Mouse (Mus musculus): ENCODE results near the gene Fxyd3. TPM values are rescaled to one million over a fixed set of nuclear protein-coding genes. Genes with fewer than 3 reads are reported as not detected.

Gene Fxyd3
- polyA plus RNA-seq, 1 experiment from 2014 or later = 0.43 TPM

GRCm38 (mm10) chr7:31089721-31090120 is 13.2 kb upstream of the Fxyd3 start:
- no peaks in the 10 kb centered on the region for H3K27me3 ChIP-seq (replicated peaks; ENCODE audit: control insufficient read depth, insufficient read depth, low read length)
- no peak overlapping the region for H3K4me3 ChIP-seq (ENCODE audit: low read length)
- no peaks in the 10 kb centered on the region for H3K36me3 ChIP-seq (ENCODE audit: control insufficient read depth, insufficient read depth, low read length)
- no peak overlapping the region for H3K9ac ChIP-seq (ENCODE audit: low read depth, low read length)
- H3K9me3 ChIP-seq (ENCODE audit: control insufficient read depth, low read length) = no peaks in the 10 kb centered on the region
- no peak overlapping the region for H3K4me2 ChIP-seq (ENCODE audit: low read length)
- peaks cover 3% of the 10 kb centered on the region; the same call in 1 of the 2 replicates for H3K4me1 ChIP-seq (ENCODE audit: control insufficient read depth, insufficient read depth, low read depth, low read length)
- no peak for ATAC-seq
- no peak overlapping the region for H3K27ac ChIP-seq (ENCODE audit: low read depth, low read length)
- WGBS = 87% methylated on average over 2 of the region's 2 CpGs

- Histone ChIP-seq H3K36me3 (ENCODE audit: control insufficient read depth, insufficient read depth, low read length) (no peaks in the 10 kb centered on the region), H3K9me3 (ENCODE audit: control insufficient read depth, low read length) (no peaks in the 10 kb centered on the region), H3K27me3 (replicated peaks; ENCODE audit: control insufficient read depth, insufficient read depth, low read length) (no peaks in the 10 kb centered on the region), H3K4me3 (ENCODE audit: low read length) (no peak overlapping the region), H3K4me2 (ENCODE audit: low read length) (no peak overlapping the region), H3K9ac (ENCODE audit: low read depth, low read length) (no peak overlapping the region), H3K27ac (ENCODE audit: low read depth, low read length) (no peak overlapping the region), H3K4me1 (ENCODE audit: control insufficient read depth, insufficient read depth, low read depth, low read length) (peaks cover 4% of the 10 kb centered on the region; the same call in 1 of the 2 replicates)
- no peak for ATAC-seq
- 71% methylated on average over 3 of the region's 3 CpGs for WGBS
Observed at GRCm38 (mm10) chr7:31088206-31088605, 11.7 kb upstream of the Fxyd3 start.

GRCm38 (mm10) chr7:31087262-31087661 is 10.8 kb upstream of the Fxyd3 start:
- no peak overlapping the region for H3K9ac ChIP-seq (ENCODE audit: low read depth, low read length)
- WGBS = 75% methylated on average over 2 of the region's 2 CpGs
- H3K4me2 ChIP-seq (ENCODE audit: low read length) = no peak overlapping the region
- H3K36me3 ChIP-seq (ENCODE audit: control insufficient read depth, insufficient read depth, low read length) = no peaks in the 10 kb centered on the region
- no peak for ATAC-seq
- H3K9me3 ChIP-seq (ENCODE audit: control insufficient read depth, low read length) = no peaks in the 10 kb centered on the region
- H3K4me3 ChIP-seq (ENCODE audit: low read length) = no peak overlapping the region
- H3K4me1 ChIP-seq (ENCODE audit: control insufficient read depth, insufficient read depth, low read depth, low read length) = peaks cover 4% of the 10 kb centered on the region
- no peaks in the 10 kb centered on the region for H3K27me3 ChIP-seq (replicated peaks; ENCODE audit: control insufficient read depth, insufficient read depth, low read length)
- H3K27ac ChIP-seq (ENCODE audit: low read depth, low read length) = no peak overlapping the region

DNA sequence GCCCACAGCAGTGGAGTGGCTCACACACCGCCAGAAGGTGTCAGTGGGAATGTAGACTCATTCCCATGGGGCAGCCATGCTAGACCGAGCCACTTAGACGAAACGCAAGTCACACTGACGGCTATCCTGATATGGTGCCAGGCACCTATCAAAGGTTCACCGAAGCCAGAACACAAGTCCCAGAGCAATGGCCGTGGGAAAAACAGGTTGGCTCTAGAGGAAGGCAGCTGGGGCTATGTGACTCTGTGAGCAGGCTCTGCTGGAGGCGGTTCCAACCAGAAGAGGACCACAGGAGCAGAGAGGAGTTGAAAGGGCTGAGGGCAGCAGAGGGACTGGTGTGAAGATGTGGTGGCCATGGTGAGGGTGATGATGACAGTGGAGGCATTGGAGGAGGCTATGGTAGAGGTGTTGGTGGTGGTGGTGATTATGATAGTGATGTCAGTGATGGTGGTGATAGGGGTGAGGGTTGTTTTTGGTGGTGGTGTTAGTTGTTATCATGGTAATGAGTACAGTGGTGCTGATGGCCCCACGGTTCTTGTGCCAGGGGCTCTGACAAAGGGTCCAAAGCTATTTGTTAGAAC is 9.8 kb upstream of the Fxyd3 start:
- WGBS = 89% methylated on average over 9 of the region's 9 CpGs
- H3K27ac ChIP-seq (ENCODE audit: low read depth, low read length) = no peak overlapping the region

DNA sequence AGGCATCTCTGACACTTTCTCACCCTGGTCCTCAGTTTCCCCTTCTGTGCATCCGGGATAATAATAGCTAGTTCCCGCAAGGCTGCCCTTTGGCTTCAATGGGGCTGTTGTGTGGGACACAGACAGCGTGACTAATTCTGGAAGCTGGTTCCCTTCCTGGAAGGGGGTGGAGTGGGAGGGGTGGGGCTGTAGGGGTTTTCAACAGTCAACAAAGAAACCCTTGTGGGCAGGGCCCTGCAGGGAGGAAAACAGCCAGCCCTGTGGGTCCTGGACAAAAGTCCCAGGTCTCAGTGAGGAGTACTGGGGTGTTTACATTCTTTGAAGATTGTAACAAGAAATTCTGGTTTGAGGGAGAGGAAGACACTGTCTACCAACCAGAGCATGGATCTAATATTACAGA is 8.7 kb upstream of the Fxyd3 start:
- Histone ChIP-seq H3K4me1 (ENCODE audit: control insufficient read depth, insufficient read depth, low read depth, low read length) (peaks cover 4% of the 10 kb centered on the region), H3K9ac (ENCODE audit: low read depth, low read length) (no peak overlapping the region), H3K27ac (ENCODE audit: low read depth, low read length) (no peak overlapping the region; the same call in 1 of the 2 replicates), H3K4me2 (ENCODE audit: low read length) (no peak overlapping the region), H3K27me3 (replicated peaks; ENCODE audit: control insufficient read depth, insufficient read depth, low read length) (no peaks in the 10 kb centered on the region), H3K36me3 (ENCODE audit: control insufficient read depth, insufficient read depth, low read length) (no peaks in the 10 kb centered on the region), H3K4me3 (ENCODE audit: low read length) (no peak overlapping the region), H3K9me3 (ENCODE audit: control insufficient read depth, low read length) (no peaks in the 10 kb centered on the region)
- 11% methylated on average over 3 of the region's 3 CpGs for whole genome bisulfite sequencing
- ATAC-seq = no peak

More for the DNA sequence above, 9.8 kb upstream of the Fxyd3 start:
- Histone ChIP-seq H3K9me3 (ENCODE audit: control insufficient read depth, low read length) (no peaks in the 10 kb centered on the region), H3K36me3 (ENCODE audit: control insufficient read depth, insufficient read depth, low read length) (no peaks in the 10 kb centered on the region), H3K4me3 (ENCODE audit: low read length) (no peak overlapping the region), H3K4me2 (ENCODE audit: low read length) (no peak overlapping the region), H3K4me1 (ENCODE audit: control insufficient read depth, insufficient read depth, low read depth, low read length) (peaks cover 4% of the 10 kb centered on the region), H3K27me3 (replicated peaks; ENCODE audit: control insufficient read depth, insufficient read depth, low read length) (no peaks in the 10 kb centered on the region), H3K9ac (ENCODE audit: low read depth, low read length) (no peak overlapping the region)
- no peak for ATAC-seq

GRCm38 (mm10) chr7:31084140-31084539 is 7.6 kb upstream of the Fxyd3 start:
- no peaks in the 10 kb centered on the region for H3K9me3 ChIP-seq (ENCODE audit: control insufficient read depth, low read length)
- H3K9ac ChIP-seq (ENCODE audit: low read depth, low read length) = no peak overlapping the region
- ATAC-seq = no peak
- WGBS = 54% methylated on average over 9 of the region's 9 CpGs
- no peak overlapping the region for H3K4me3 ChIP-seq (ENCODE audit: low read length)
- peaks cover 4% of the 10 kb centered on the region for H3K4me1 ChIP-seq (ENCODE audit: control insufficient read depth, insufficient read depth, low read depth, low read length)
- H3K36me3 ChIP-seq (ENCODE audit: control insufficient read depth, insufficient read depth, low read length) = no peaks in the 10 kb centered on the region
- no peak overlapping the region for H3K4me2 ChIP-seq (ENCODE audit: low read length)
- H3K27me3 ChIP-seq (replicated peaks; ENCODE audit: control insufficient read depth, insufficient read depth, low read length) = no peaks in the 10 kb centered on the region
- H3K27ac ChIP-seq (ENCODE audit: low read depth, low read length) = no peak overlapping the region

GRCm38 (mm10) chr7:31082831-31083588 is 6.5 kb upstream of the Fxyd3 start:
- Histone ChIP-seq H3K4me2 (ENCODE audit: low read length) (no peak overlapping the region), H3K9ac (ENCODE audit: low read depth, low read length) (0 out of 2 replicates have a peak overlapping the region, but pooled peaks have one; percentile 13), H3K4me3 (ENCODE audit: low read length) (no peak overlapping the region), H3K36me3 (ENCODE audit: control insufficient read depth, insufficient read depth, low read length) (no peaks in the 10 kb centered on the region), H3K27ac (ENCODE audit: low read depth, low read length) (no peak overlapping the region; the same call in 1 of the 2 replicates), H3K4me1 (ENCODE audit: control insufficient read depth, insufficient read depth, low read depth, low read length) (peaks cover 4% of the 10 kb centered on the region), H3K9me3 (ENCODE audit: control insufficient read depth, low read length) (no peaks in the 10 kb centered on the region), H3K27me3 (replicated peaks; ENCODE audit: control insufficient read depth, insufficient read depth, low read length) (no peaks in the 10 kb centered on the region)
- 57% methylated on average over 14 of the region's 14 CpGs for WGBS
- 0 out of 2 replicates have a peak, but pooled peaks have one; percentile 15 for ATAC-seq

- Histone ChIP-seq H3K9me3 (ENCODE audit: control insufficient read depth, low read length) (no peaks in the 10 kb centered on the region), H3K27ac (ENCODE audit: low read depth, low read length) (no peak overlapping the region), H3K4me1 (ENCODE audit: control insufficient read depth, insufficient read depth, low read depth, low read length) (peaks cover 4% of the 10 kb centered on the region), H3K4me2 (ENCODE audit: low read length) (no peak overlapping the region), H3K27me3 (replicated peaks; ENCODE audit: control insufficient read depth, insufficient read depth, low read length) (no peaks in the 10 kb centered on the region), H3K9ac (ENCODE audit: low read depth, low read length) (no peak overlapping the region), H3K36me3 (ENCODE audit: control insufficient read depth, insufficient read depth, low read length) (no peaks in the 10 kb centered on the region), H3K4me3 (ENCODE audit: low read length) (no peak overlapping the region)
- no peak for ATAC-seq
Observed at GRCm38 (mm10) chr7:31082106-31082505, 5.6 kb upstream of the Fxyd3 start.

DNA sequence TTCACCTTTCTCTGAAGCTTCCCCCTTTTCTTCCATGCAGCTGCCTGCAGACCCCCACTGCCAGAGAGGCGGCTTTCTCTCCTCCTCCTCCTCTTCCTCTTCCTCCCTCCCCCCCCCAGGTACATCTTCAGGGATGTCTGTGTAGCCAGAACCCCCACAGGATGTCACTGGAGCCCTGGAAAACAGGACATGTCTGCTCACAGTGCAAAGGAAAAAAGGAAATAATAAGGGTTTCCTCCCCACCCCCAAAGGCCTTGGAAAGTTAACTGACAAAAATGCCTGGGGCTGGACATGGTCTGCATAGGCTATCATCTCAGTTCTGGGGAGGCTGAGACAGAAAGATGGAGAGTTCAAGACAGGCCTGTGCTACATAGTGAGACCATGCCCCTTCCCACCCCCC is 4.6 kb upstream of the Fxyd3 start:
- no peak overlapping the region for H3K9ac ChIP-seq (ENCODE audit: low read depth, low read length)
- ATAC-seq = no peak
- H3K4me1 ChIP-seq (ENCODE audit: control insufficient read depth, insufficient read depth, low read depth, low read length) = peaks cover 4% of the 10 kb centered on the region
- no peaks in the 10 kb centered on the region for H3K9me3 ChIP-seq (ENCODE audit: control insufficient read depth, low read length)
- no peak overlapping the region for H3K27ac ChIP-seq (ENCODE audit: low read depth, low read length)
- no peaks in the 10 kb centered on the region for H3K36me3 ChIP-seq (ENCODE audit: control insufficient read depth, insufficient read depth, low read length)
- H3K4me2 ChIP-seq (ENCODE audit: low read length) = no peak overlapping the region
- no peak overlapping the region for H3K4me3 ChIP-seq (ENCODE audit: low read length)
- H3K27me3 ChIP-seq (replicated peaks; ENCODE audit: control insufficient read depth, insufficient read depth, low read length) = no peaks in the 10 kb centered on the region
- WGBS = 34% methylated on average over 1 of the region's 1 CpGs

Data from hindbrain, embryonic 16.5 days (tissue).